Mouse (Mus musculus) hindbrain, embryonic 12.5 days (tissue): ENCODE data around the gene Hs3st6. TPM values are rescaled to one million over a fixed set of nuclear protein-coding genes. Genes with fewer than 3 reads are reported as not detected.

ENCODE experiments used
- ATAC-seq: fragments of 200-750 bp; cut with Nextera tagmentation; 2 replicates; pipeline ENCODE4 v1.8.0; 2017; ENCODE audit warnings: moderate TSS enrichment; ENCODE audit not compliant: low FRiP score
- H3K27ac ChIP-seq: fragments of 300-500 bp; sonication (generic); 2 replicates; pipeline ENCODE4 v1.5.1; 2016; ENCODE audit warnings: mild to moderate bottlenecking
- H3K27me3 ChIP-seq: fragments of 300-500 bp; sonication (generic); 2 replicates; pipeline ENCODE4 v1.6.1; 2016; ENCODE audit warnings: mild to moderate bottlenecking
- H3K36me3 ChIP-seq: fragments of 300-500 bp; sonication (generic); 2 replicates; pipeline ENCODE4 v1.6.1; 2016; ENCODE audit warnings: mild to moderate bottlenecking
- H3K4me1 ChIP-seq: fragments of 300-500 bp; sonication (generic); 2 replicates; pipeline ENCODE4 v1.6.1; 2016
- H3K4me2 ChIP-seq: fragments of 300-500 bp; sonication (generic); replicated peaks from 2 replicates; pipeline ENCODE4 v1.6.1; 2016; ENCODE audit warnings: mild to moderate bottlenecking
- H3K4me3 ChIP-seq: fragments of 300-500 bp; sonication (generic); 2 replicates; pipeline ENCODE4 v1.5.1; 2016; ENCODE audit warnings: mild to moderate bottlenecking
- H3K9ac ChIP-seq: fragments of 300-500 bp; sonication (generic); 2 replicates; pipeline ENCODE4 v1.6.1; 2016; ENCODE audit warnings: mild to moderate bottlenecking, moderate library complexity
- H3K9me3 ChIP-seq: fragments of 300-500 bp; sonication (generic); replicated peaks from 2 replicates; pipeline ENCODE4 v1.6.1; 2016; ENCODE audit warnings: mild to moderate bottlenecking
- WGBS: fragments of 180-500 bp; shearing (Covaris S2); methylation state at CpG from one replicate; pipeline ENCODE4 v1.1.7; 2016; 5-methylcytosine and 5-hydroxymethylcytosine counted together
- polyA plus RNA-seq: library from polyadenylated mRNA; unstranded; fragments of >200 nt; fragmentation: Nextera tagmentation; extraction: Ambion mirVana; gene quantifications from 2 replicates; pipeline ENCODE4 v1.2.1, GENCODE M21; 2016

Gene Hs3st6
- polyA plus RNA-seq, 1 experiment from 2014 or later = 4.8 TPM

DNA sequence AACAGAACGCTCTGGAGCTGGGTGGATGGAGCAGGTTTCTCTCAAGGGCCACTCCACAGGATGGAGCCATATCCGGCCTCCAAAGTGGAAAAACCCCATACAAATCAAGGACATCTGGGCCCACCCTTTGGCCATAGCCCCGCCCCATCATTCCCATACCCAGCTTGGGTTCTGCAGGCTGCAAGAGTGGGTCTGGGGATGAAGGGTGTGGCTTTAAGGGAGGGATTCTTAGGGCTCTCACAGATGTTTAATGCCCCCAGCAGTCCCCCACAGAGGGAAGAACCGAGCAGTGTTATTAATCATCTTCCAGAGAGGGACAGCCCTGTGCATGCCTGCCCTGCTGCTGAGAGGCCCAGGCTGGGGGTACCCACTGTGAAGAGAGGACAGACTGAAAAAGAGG lies 5.8 kb upstream of the Hs3st6 start:
- no peaks in the 10 kb centered on the region for H3K36me3 ChIP-seq
- WGBS = 45% methylated on average over 4 of the region's 4 CpGs
- no peak overlapping the region for H3K9ac ChIP-seq

GRCm38 (mm10) chr17:24751528-24751927 lies 1.3 kb upstream of the Hs3st6 start:
- no peaks in the 10 kb centered on the region for H3K9me3 ChIP-seq
- ATAC-seq = no peak
- H3K4me1 ChIP-seq = peaks cover 14% of the 10 kb centered on the region
- no peak overlapping the region for H3K4me2 ChIP-seq
- H3K36me3 ChIP-seq = no peaks in the 10 kb centered on the region
- no peak overlapping the region for H3K9ac ChIP-seq
- peaks cover 83% of the 10 kb centered on the region for H3K27me3 ChIP-seq
- H3K27ac ChIP-seq = no peak overlapping the region
- 19% methylated on average over 4 of the region's 4 CpGs for WGBS
- H3K4me3 ChIP-seq = no peak overlapping the region

More for the DNA sequence above, 5.8 kb upstream of the Hs3st6 start:
- Histone ChIP-seq H3K27me3 (peaks cover 39% of the 10 kb centered on the region), H3K4me1 (no peaks in the 10 kb centered on the region), H3K27ac (no peak overlapping the region), H3K9me3 (no peaks in the 10 kb centered on the region), H3K4me2 (no peak overlapping the region), H3K4me3 (no peak overlapping the region)
- ATAC-seq = no peak

- 62% methylated on average over 1 of the region's 1 CpGs for WGBS
- Histone ChIP-seq H3K4me3 (no peak overlapping the region), H3K27me3 (peaks cover 58% of the 10 kb centered on the region), H3K4me2 (no peak overlapping the region), H3K36me3 (no peaks in the 10 kb centered on the region), H3K9me3 (no peaks in the 10 kb centered on the region), H3K27ac (no peak overlapping the region), H3K4me1 (peaks cover 11% of the 10 kb centered on the region), H3K9ac (no peak overlapping the region)
- no peak for ATAC-seq
Measured at GRCm38 (mm10) chr17:24757394-24757793, 4.6 kb downstream of the Hs3st6 start.

GRCm38 (mm10) chr17:24761121-24761520 lies 8.3 kb downstream of the Hs3st6 start:
- 49% methylated on average over 5 of the region's 5 CpGs for WGBS
- Histone ChIP-seq H3K27me3 (peaks cover 21% of the 10 kb centered on the region), H3K9ac (no peak overlapping the region), H3K4me3 (no peak overlapping the region), H3K4me2 (no peak overlapping the region), H3K4me1 (peaks cover 8% of the 10 kb centered on the region), H3K27ac (no peak overlapping the region), H3K9me3 (no peaks in the 10 kb centered on the region), H3K36me3 (no peaks in the 10 kb centered on the region)
- no peak for ATAC-seq

- no peak overlapping the region for H3K27ac ChIP-seq
- H3K9ac ChIP-seq = no peak overlapping the region
- no peaks in the 10 kb centered on the region for H3K9me3 ChIP-seq
- peaks cover 5% of the 10 kb centered on the region; the same call in 1 of the 2 replicates for H3K27me3 ChIP-seq
- H3K36me3 ChIP-seq = no peaks in the 10 kb centered on the region
- peak overlapping the region; percentile 24; the same call in 1 of the 2 replicates for H3K4me2 ChIP-seq
- H3K4me1 ChIP-seq = peaks cover 12% of the 10 kb centered on the region
- no peak overlapping the region for H3K4me3 ChIP-seq
- ATAC-seq = no peak
- 65% methylated on average over 21 of the region's 22 CpGs for WGBS
Measured at GRCm38 (mm10) chr17:24765016-24765905, 12.5 kb downstream of the Hs3st6 start.

DNA sequence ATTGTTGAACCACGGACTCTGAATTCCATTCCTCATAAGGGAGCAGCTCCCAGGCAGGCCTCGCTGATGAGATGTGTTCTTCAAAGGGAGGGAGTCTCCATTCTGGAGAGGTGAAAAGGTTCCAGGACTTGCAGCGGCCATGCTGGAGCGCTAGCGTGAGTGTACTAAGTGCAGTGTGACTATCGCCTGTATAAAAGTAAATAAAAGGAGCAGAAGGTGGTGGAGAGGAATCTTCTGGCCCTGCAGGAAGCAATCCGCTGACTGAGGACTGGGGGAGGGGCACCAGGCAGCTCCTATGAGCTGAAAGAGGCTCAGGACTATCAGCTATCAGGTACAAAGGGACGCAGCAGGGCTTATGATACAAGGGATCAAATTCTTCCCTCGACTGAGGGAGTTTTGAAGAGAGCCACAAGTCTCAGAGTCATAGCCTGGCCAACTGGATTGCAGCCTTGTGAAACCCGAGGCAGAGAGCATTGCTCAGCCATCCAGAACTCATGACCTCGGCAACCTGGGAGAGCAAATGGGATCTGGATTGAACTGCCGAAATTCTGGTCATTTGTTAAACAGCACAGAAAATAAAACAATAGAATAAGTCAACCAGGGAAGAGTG lies 13.6 kb downstream of the Hs3st6 start:
- Histone ChIP-seq H3K4me1 (peaks cover 12% of the 10 kb centered on the region), H3K4me3 (no peak overlapping the region), H3K4me2 (no peak overlapping the region), H3K27me3 (peaks cover 5% of the 10 kb centered on the region; the same call in 1 of the 2 replicates), H3K9me3 (no peaks in the 10 kb centered on the region), H3K9ac (no peak overlapping the region), H3K36me3 (no peaks in the 10 kb centered on the region), H3K27ac (no peak overlapping the region)
- no peak for ATAC-seq
- 28% methylated on average over 12 of the region's 12 CpGs for WGBS

GRCm38 (mm10) chr17:24769146-24769545 lies 16.4 kb downstream of the Hs3st6 start:
- Histone ChIP-seq H3K36me3 (no peaks in the 10 kb centered on the region), H3K27ac (no peak overlapping the region), H3K27me3 (peaks cover 5% of the 10 kb centered on the region; the same call in 1 of the 2 replicates), H3K4me2 (no peak overlapping the region), H3K4me1 (peaks cover 12% of the 10 kb centered on the region), H3K4me3 (no peak overlapping the region), H3K9me3 (no peaks in the 10 kb centered on the region), H3K9ac (no peak overlapping the region)
- no peak for ATAC-seq
- 40% methylated on average over 3 of the region's 3 CpGs for whole genome bisulfite sequencing

DNA sequence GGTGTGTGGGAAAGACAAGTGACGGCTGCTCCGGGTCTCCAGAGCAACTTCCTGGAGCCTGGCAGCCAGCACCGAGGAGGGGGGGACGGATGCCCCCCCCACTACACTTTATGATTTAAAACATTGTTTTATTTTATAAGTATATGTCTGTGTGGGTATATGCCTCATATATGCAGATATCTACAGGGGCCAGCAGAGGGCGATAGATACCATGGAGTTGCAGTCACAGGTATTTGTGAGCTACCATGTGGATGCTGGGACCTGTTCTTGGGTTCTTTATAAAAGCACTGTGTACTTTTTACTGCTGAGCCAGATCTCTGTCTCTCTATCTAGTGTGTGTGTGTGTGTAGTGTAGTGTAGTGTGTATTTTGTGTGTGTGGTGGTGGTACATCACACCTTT lies 20.5 kb downstream of the Hs3st6 start:
- H3K36me3 ChIP-seq = no peaks in the 10 kb centered on the region
- no peak for ATAC-seq
- no peaks in the 10 kb centered on the region for H3K4me1 ChIP-seq
- no peak overlapping the region for H3K27ac ChIP-seq
- H3K9me3 ChIP-seq = no peaks in the 10 kb centered on the region
- H3K4me3 ChIP-seq = no peak overlapping the region
- 77% methylated on average over 5 of the region's 5 CpGs for WGBS
- no peak overlapping the region for H3K4me2 ChIP-seq
- H3K27me3 ChIP-seq = no peaks in the 10 kb centered on the region
- H3K9ac ChIP-seq = no peak overlapping the region

DNA sequence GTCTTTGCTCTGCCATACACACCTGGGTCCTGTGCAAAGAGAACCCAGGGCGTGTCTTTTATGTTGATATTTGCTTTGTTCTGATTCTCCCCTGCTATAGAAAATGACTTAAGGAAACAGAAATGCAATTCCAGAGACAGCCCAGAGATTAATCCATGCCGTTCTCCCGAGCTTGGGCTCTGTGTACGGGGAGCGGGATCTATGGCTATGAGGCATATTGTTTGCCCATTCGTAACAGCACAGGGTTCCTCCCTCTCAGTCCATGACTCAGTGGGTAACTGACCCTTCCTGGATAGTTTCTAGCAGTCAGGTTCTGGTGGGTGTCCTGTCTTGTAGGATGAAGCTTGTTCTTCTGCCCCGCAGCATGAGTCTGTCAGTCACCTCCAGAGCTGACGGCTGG lies 22.4 kb downstream of the Hs3st6 start:
- no peak overlapping the region for H3K27ac ChIP-seq
- H3K4me3 ChIP-seq = no peak overlapping the region
- no peak overlapping the region for H3K9ac ChIP-seq
- no peaks in the 10 kb centered on the region for H3K36me3 ChIP-seq
- no peaks in the 10 kb centered on the region for H3K9me3 ChIP-seq
- ATAC-seq = no peak
- H3K4me1 ChIP-seq = no peaks in the 10 kb centered on the region
- H3K4me2 ChIP-seq = no peak overlapping the region
- no peaks in the 10 kb centered on the region for H3K27me3 ChIP-seq
- 85% methylated on average over 8 of the region's 8 CpGs for WGBS

GRCm38 (mm10) chr17:24777073-24777472 lies 24.3 kb downstream of the Hs3st6 start:
- Histone ChIP-seq H3K27ac (no peak overlapping the region), H3K4me3 (no peak overlapping the region), H3K4me1 (no peaks in the 10 kb centered on the region), H3K27me3 (no peaks in the 10 kb centered on the region), H3K4me2 (no peak overlapping the region), H3K9me3 (no peaks in the 10 kb centered on the region), H3K36me3 (no peaks in the 10 kb centered on the region), H3K9ac (no peak overlapping the region)
- no peak for ATAC-seq
- WGBS = 73% methylated on average over 2 of the region's 2 CpGs

- no peaks in the 10 kb centered on the region for H3K9me3 ChIP-seq
- ATAC-seq = no peak
- WGBS = 89% methylated on average over 2 of the region's 2 CpGs
- no peaks in the 10 kb centered on the region for H3K36me3 ChIP-seq
- no peaks in the 10 kb centered on the region for H3K4me1 ChIP-seq
- no peak overlapping the region for H3K4me2 ChIP-seq
- no peak overlapping the region for H3K27ac ChIP-seq
- H3K9ac ChIP-seq = no peak overlapping the region
- H3K27me3 ChIP-seq = peaks cover 5% of the 10 kb centered on the region; the same call in 1 of the 2 replicates
- H3K4me3 ChIP-seq = no peak overlapping the region
Measured at GRCm38 (mm10) chr17:24780821-24781220, 28.0 kb downstream of the Hs3st6 start.

- no peak overlapping the region for H3K4me3 ChIP-seq
- H3K4me2 ChIP-seq = no peak overlapping the region
- H3K27ac ChIP-seq = no peak overlapping the region
- H3K4me1 ChIP-seq = no peaks in the 10 kb centered on the region
- ATAC-seq = no peak
- WGBS = 80% methylated on average over 8 of the region's 8 CpGs
- H3K27me3 ChIP-seq = no peaks in the 10 kb centered on the region
- H3K36me3 ChIP-seq = no peaks in the 10 kb centered on the region
- no peaks in the 10 kb centered on the region for H3K9me3 ChIP-seq
- H3K9ac ChIP-seq = no peak overlapping the region
Measured at GRCm38 (mm10) chr17:24792190-24792589, 39.4 kb downstream of the Hs3st6 start.
